Mouse (Mus musculus) gastrocnemius, adult 8-10 months (tissue): ENCODE results near the gene Myh8. TPM values are rescaled to one million over a fixed set of nuclear protein-coding genes. Genes with fewer than 3 reads are reported as not detected.

ENCODE experiments used
- total RNA-seq, 4 experiments: library from RNA; stranded (reverse); gene quantifications; 2 replicates each; pipeline ENCODE4 v1.2.4; 2022

Gene Myh8
- total RNA-seq, 4 experiments from 2014 or later, result 123 to 172 (median 152) TPM

Other genes with a start within 250 kb of the Myh8 start
- 1 to 10 TPM; 6.0 to 9.4 (median 6.5) TPM for gene Adprm, start 224.5 kb upstream of the Myh8 start, total RNA-seq
- 1 to 10 TPM; 6.9 to 8.8 (median 7.7) TPM for gene Sco1, start 224.5 kb upstream of the Myh8 start, total RNA-seq
- 1 to 10 TPM; 4.4 to 9.9 (median 6.9) TPM for gene Myh3, start 198.8 kb upstream of the Myh8 start, total RNA-seq
- gene Myh2, start 106.1 kb upstream of the Myh8 start, total RNA-seq, result 1,000 to 10,000 TPM; 1,182 to 1,409 (median 1,293) TPM
- 1,000 to 10,000 TPM; 1,688 to 2,471 (median 2,214) TPM for gene Myh1, start 77.1 kb upstream of the Myh8 start, total RNA-seq
- over 10,000 TPM; 26,295 to 29,387 (median 28,090) TPM for gene Myh4, start 39.1 kb upstream of the Myh8 start, total RNA-seq
- gene Myh13, start 44.5 kb downstream of the Myh8 start, total RNA-seq, result 1 to 10 TPM; 2.0 to 3.4 (median 2.8) TPM
- gene Gas7, start 178.3 kb downstream of the Myh8 start, total RNA-seq, result 1 to 10 TPM; 4.2 to 7.8 (median 5.1) TPM